Mouse (Mus musculus): ENCODE data around the gene Tcaf1.

DNA sequence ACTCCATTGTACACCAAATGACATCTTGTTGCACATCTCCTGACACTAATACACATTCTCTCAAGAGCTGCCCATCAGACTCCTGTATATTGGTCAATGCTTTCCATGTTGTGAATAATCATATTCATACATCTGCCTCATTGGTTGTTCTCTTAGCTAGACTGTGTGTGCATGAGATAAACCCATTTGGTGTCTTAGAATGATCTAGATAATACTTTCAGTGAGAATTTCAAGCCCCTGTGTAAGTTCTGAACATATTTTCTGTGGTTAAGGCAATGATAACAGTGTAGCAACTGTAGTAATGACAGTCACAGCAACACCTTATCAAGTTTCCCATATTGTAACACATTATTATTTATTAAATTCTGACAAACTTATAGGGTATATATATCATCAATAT, 20.1 kb downstream of the Tcaf1 start:
- no peak for TF ChIP-seq CTCF (IDR thresholded peaks at IDR 0.05; ENCODE audit: low read depth)
- peak; percentile 75; the same call in 1 of the 2 replicates for TF ChIP-seq EP300 (IDR thresholded peaks at IDR 0.05; ENCODE audit: low read depth)

Data from liver, postnatal 0 days (tissue).